Comparison of ENCODE assay signal across 9 mouse cellular contexts in the genomic region with DNA sequence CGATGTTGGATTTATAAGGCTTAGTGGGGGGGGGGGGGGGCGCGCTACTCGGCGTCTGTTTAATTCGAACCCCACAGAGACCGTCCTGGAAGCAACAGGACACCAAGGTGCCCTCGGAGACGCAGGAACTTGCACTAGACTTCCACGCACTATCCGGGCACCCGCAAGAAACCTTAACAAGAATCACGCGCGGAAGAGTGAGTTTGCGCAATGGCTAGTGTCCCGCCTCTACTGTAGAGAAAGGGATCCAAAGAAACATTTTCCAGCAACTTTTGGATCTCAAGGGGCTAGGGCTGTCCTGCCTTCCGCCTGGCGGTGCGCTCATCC. TPM values are rescaled to one million over a fixed set of nuclear protein-coding genes. Genes with fewer than 3 reads are reported as not detected.
A peak's percentile ranks its signal among the peaks of the same experiment; 100 is the strongest.
DNase-seq lines count a peak whose midpoint lies in the region; ATAC-seq and TF ChIP-seq lines count a peak whose summit lies in the region.
"Had no signal": no experiment of that assay in that cellular context is flagged by ENCODE, and none has a peak within 500 bp of the region (broad histone marks: within the 10 kb centered on the region; RNA-seq: fewer than 3 reads in every experiment).

No protein-coding gene starts in this region.

- no peaks in the 10 kb centered on the region for H3K9me3 ChIP-seq in heart, embryonic 15.5 days (replicated peaks)
- no peaks in the 10 kb centered on the region for H3K9me3 ChIP-seq in hindbrain, embryonic 11.5 days (ENCODE audit: control insufficient read depth, low read length)
- H3K9me3 ChIP-seq in midbrain, embryonic 11.5 days (ENCODE audit: control insufficient read depth, low read length): no peaks in the 10 kb centered on the region

- intact Hi-C loops in heart, postnatal 10 days (cut with DNase I): no loop called here

- TF ChIP-seq CTCF in bone marrow, adult 2 months (IDR thresholded peaks at IDR 0.05; ENCODE audit: control insufficient read depth, insufficient read depth, low read length): no peak

- peak overlapping the region; percentile 72 for H3K9ac ChIP-seq in heart, embryonic 15.5 days
- H3K9ac ChIP-seq in hindbrain, embryonic 11.5 days (ENCODE audit: low read depth, low read length): peak overlapping the region; percentile 90
- peak overlapping the region; percentile 81 for H3K9ac ChIP-seq in midbrain, embryonic 11.5 days (ENCODE audit: low read length)

- peak overlapping the region; percentile 67 for H3K4me3 ChIP-seq in heart, embryonic 15.5 days
- peak overlapping the region; percentile 69 for H3K4me3 ChIP-seq in bone marrow, adult 2 months (replicated peaks; ENCODE audit: control insufficient read depth, low read depth, low read length)
- peak overlapping the region; percentile 68 for H3K4me3 ChIP-seq in hindbrain, embryonic 11.5 days (ENCODE audit: low read depth, low read length)
- H3K4me3 ChIP-seq in midbrain, embryonic 11.5 days (ENCODE audit: low read depth, low read length): peak overlapping the region; percentile 73

- WGBS in heart, embryonic 15.5 days: 4% methylated on average over 20 of the region's 20 CpGs
- 3% methylated on average over 20 of the region's 20 CpGs for WGBS in bone marrow, adult 2 months
- 6% methylated on average over 20 of the region's 20 CpGs for WGBS in hindbrain, embryonic 11.5 days
- 6% methylated on average over 19 of the region's 20 CpGs for WGBS in midbrain, embryonic 11.5 days

- H3K4me2 ChIP-seq in heart, embryonic 15.5 days: peak overlapping the region; percentile 99
- peak overlapping the region; percentile 100 for H3K4me2 ChIP-seq in hindbrain, embryonic 11.5 days (replicated peaks; ENCODE audit: low read depth, low read length)
- H3K4me2 ChIP-seq in midbrain, embryonic 11.5 days: peak overlapping the region; percentile 100

- no peak for TF ChIP-seq POLR2A in bone marrow, adult 2 months (IDR thresholded peaks at IDR 0.05; ENCODE audit: borderline replicate concordance, control insufficient read depth, low read depth, low read length)

- no peak for DNase-seq in heart, postnatal 10 days
- no peak for DNase-seq in hindbrain, embryonic 11.5 days (ENCODE audit: low spot score)
- DNase-seq in midbrain, embryonic 11.5 days (ENCODE audit: low spot score, missing footprints): no peak
- DNase-seq in adrenal gland, postnatal 14 days: no peak
- DNase-seq in cerebellum, postnatal 36 days: no peak
- DNase-seq in adrenal gland, postnatal 36 days: no peak

- no peaks in the 10 kb centered on the region for H3K27me3 ChIP-seq in heart, embryonic 15.5 days
- H3K27me3 ChIP-seq in hindbrain, embryonic 11.5 days (ENCODE audit: control insufficient read depth, insufficient read depth, low read length): peaks cover 3% of the 10 kb centered on the region; the same call in 1 of the 2 replicates
- H3K27me3 ChIP-seq in midbrain, embryonic 11.5 days (ENCODE audit: control insufficient read depth, insufficient read depth, low read length): peaks cover 2% of the 10 kb centered on the region; the same call in 1 of the 2 replicates

- peaks cover 36% of the 10 kb centered on the region for H3K4me1 ChIP-seq in heart, embryonic 15.5 days (replicated peaks)
- no peaks in the 10 kb centered on the region; the same call in 1 of the 2 replicates for H3K4me1 ChIP-seq in bone marrow, adult 2 months (ENCODE audit: control insufficient read depth, insufficient read depth, low read length)
- no peaks in the 10 kb centered on the region for H3K4me1 ChIP-seq in hindbrain, embryonic 11.5 days (replicated peaks; ENCODE audit: control insufficient read depth, insufficient read depth, low read length)
- H3K4me1 ChIP-seq in midbrain, embryonic 11.5 days (ENCODE audit: control insufficient read depth, insufficient read depth, low read length): peaks cover 12% of the 10 kb centered on the region

- H3K27ac ChIP-seq in heart, embryonic 15.5 days: no peak overlapping the region
- no peak overlapping the region for H3K27ac ChIP-seq in bone marrow, adult 2 months (ENCODE audit: control insufficient read depth, insufficient read depth, low read depth, low read length, poor library complexity)
- H3K27ac ChIP-seq in hindbrain, embryonic 11.5 days (ENCODE audit: low read depth, low read length): 0 out of 2 replicates have a peak overlapping the region, but pooled peaks have one; percentile 30
- H3K27ac ChIP-seq in midbrain, embryonic 11.5 days (ENCODE audit: low read depth, low read length): no peak overlapping the region

- H3K36me3 ChIP-seq in heart, embryonic 15.5 days: no peaks in the 10 kb centered on the region
- H3K36me3 ChIP-seq in hindbrain, embryonic 11.5 days (ENCODE audit: control insufficient read depth, insufficient read depth, low read length): no peaks in the 10 kb centered on the region
- H3K36me3 ChIP-seq in midbrain, embryonic 11.5 days (ENCODE audit: control insufficient read depth, insufficient read depth, low read length): no peaks in the 10 kb centered on the region
- H3K36me3 ChIP-seq: G1E had no signal

- ATAC-seq in heart, embryonic 15.5 days (replicated peaks; ENCODE audit: insufficient number of reproducible peaks, insufficient read depth, low FRiP score, low read depth): no peak; the same call in 1 of the 2 replicates
- ATAC-seq in hindbrain, embryonic 11.5 days (ENCODE audit: low FRiP score): peak; percentile 7; the same call in 1 of the 2 replicates
- no peak for ATAC-seq in midbrain, embryonic 11.5 days (ENCODE audit: low FRiP score)

RNA-seq across cellular contexts. Expression of a gene that starts 40.5 kb away (rescaled TPM):
- 16.4 and 22.9 TPM in 2 replicates for polyA plus RNA-seq in heart, embryonic 15.5 days (2015; fragmentation: Nextera tagmentation; extraction: Ambion mirVana)
- 10 to 100 TPM; 27.4 to 29.0 TPM for total RNA-seq in heart, postnatal 10 days (2021)
- polyA plus RNA-seq in bone marrow, adult 2 months (2011; ENCODE audit: insufficient read depth, insufficient read length, low replicate concordance, missing spikeins): 8.9 and 14.9 TPM in 2 replicates
- polyA plus RNA-seq in hindbrain, embryonic 11.5 days (2014; fragmentation: Nextera tagmentation; extraction: Ambion mirVana): 7.0 and 9.5 TPM in 2 replicates
- 4.9 and 5.0 TPM in 2 replicates for polyA plus RNA-seq in midbrain, embryonic 11.5 days (2014; fragmentation: Nextera tagmentation; extraction: Ambion mirVana)
- total RNA-seq in adrenal gland, postnatal 14 days (2021): 36.9 and 38.4 TPM in 2 replicates
- 10 to 100 TPM; 46.9 to 60.6 TPM for total RNA-seq in adrenal gland, postnatal 36 days (2021)
- polyA plus RNA-seq: G1E had no signal
